Mouse (Mus musculus) liver (tissue): ENCODE measurements around the gene Gps2.
A peak's percentile ranks its signal among the peaks of the same experiment; 100 is the strongest.

ENCODE experiments used
- DNase-seq: peaks from one replicate; pipeline ENCODE4 v3.0.0-alpha.2; 2020; ENCODE audit warnings: mixed read lengths

Gene Gps2

GRCm38 (mm10) chr11:69886907-69887635 is 26.6 kb upstream of the Gps2 start:
- peak; percentile 54 for DNase-seq

GRCm38 (mm10) chr11:69891482-69891881 is 22.2 kb upstream of the Gps2 start:
- DNase-seq: no peak

GRCm38 (mm10) chr11:69894671-69895070 is 19.0 kb upstream of the Gps2 start:
- DNase-seq: no peak

GRCm38 (mm10) chr11:69895291-69895690 is 18.4 kb upstream of the Gps2 start, which contains the start of gene Acap1:
TSS of gene Acap1 (minus strand) at chr11:69895539.
- peak; percentile 71 for DNase-seq

- DNase-seq: no peak
Measured at GRCm38 (mm10) chr11:69899870-69900269, 13.8 kb upstream of the Gps2 start.

- peak; percentile 93 for DNase-seq
Measured at GRCm38 (mm10) chr11:69900471-69901405, 12.9 kb upstream of the Gps2 start, which contains the start of the genes 2810408A11Rik and Neurl4. TSS of gene 2810408A11Rik (minus strand) at chr11:69900987. TSS of gene Neurl4 (plus strand) at chr11:69901072.

GRCm38 (mm10) chr11:69901406-69901846 is 12.3 kb upstream of the Gps2 start:
- DNase-seq: peak; percentile 92

GRCm38 (mm10) chr11:69901993-69902392 is 11.7 kb upstream of the Gps2 start:
- peak; percentile 45 for DNase-seq

GRCm38 (mm10) chr11:69902972-69903371 is 10.7 kb upstream of the Gps2 start:
- no peak for DNase-seq

GRCm38 (mm10) chr11:69904311-69904710 is 9.4 kb upstream of the Gps2 start:
- DNase-seq: no peak

- no peak for DNase-seq
Measured at GRCm38 (mm10) chr11:69908645-69909044, 5.0 kb upstream of the Gps2 start.

GRCm38 (mm10) chr11:69909174-69909573 is 4.5 kb upstream of the Gps2 start:
- DNase-seq: no peak

GRCm38 (mm10) chr11:69910177-69910576 is 3.5 kb upstream of the Gps2 start:
- no peak for DNase-seq

GRCm38 (mm10) chr11:69910781-69911560 is 2.7 kb upstream of the Gps2 start:
- DNase-seq: no peak

GRCm38 (mm10) chr11:69911701-69912100 is 2.0 kb upstream of the Gps2 start:
- no peak for DNase-seq

- DNase-seq: no peak
Measured at GRCm38 (mm10) chr11:69912716-69913530, 765 bp upstream of the Gps2 start.

- DNase-seq: peak; percentile 51
Measured at GRCm38 (mm10) chr11:69914372-69914764, 680 bp downstream of the Gps2 start.

- peak; percentile 12 for DNase-seq
Measured at GRCm38 (mm10) chr11:69914917-69915430, 1.3 kb downstream of the Gps2 start.

- DNase-seq: peak; percentile 88
Measured at GRCm38 (mm10) chr11:69915667-69916627, 2.3 kb downstream of the Gps2 start.

GRCm38 (mm10) chr11:69916652-69917378 is 3.1 kb downstream of the Gps2 start:
- DNase-seq: peak; percentile 58
